Mouse (Mus musculus) right cerebral cortex, adult 2 months (tissue): ENCODE measurements around the gene Pik3c2a.
"Not testable (repeated sequence)": the region's sequence is repeated elsewhere in the genome, so short reads cannot be mapped to it uniquely, and the experiment has no call there.

Experiments
- DNase-seq, 2 experiments: peaks; one replicate each; pipeline ENCODE4 v3.0.0; 2021 to 2022; ENCODE audit warnings: low spot score in 2 of 2

Gene Pik3c2a

DNA sequence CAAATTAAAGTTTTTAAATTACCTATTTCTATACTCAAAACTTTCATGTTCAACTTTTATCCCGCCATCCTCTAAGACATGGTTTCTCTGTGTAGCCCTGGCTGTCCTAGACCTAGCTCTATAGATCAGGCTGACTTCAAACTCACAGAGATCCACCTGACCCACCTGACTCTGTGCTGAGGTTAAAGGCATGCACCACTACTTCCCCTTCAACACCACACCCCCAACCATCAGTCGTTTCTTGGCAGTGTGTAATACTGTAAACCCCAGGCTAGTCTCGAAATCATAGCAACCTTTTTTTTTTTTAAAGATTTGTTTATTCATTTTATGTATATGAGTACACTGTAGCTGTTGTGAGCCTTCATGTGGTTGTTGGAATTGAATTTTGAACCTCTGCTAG lies 50.9 kb downstream of the Pik3c2a start:
- DNase-seq, result no peak

DNA sequence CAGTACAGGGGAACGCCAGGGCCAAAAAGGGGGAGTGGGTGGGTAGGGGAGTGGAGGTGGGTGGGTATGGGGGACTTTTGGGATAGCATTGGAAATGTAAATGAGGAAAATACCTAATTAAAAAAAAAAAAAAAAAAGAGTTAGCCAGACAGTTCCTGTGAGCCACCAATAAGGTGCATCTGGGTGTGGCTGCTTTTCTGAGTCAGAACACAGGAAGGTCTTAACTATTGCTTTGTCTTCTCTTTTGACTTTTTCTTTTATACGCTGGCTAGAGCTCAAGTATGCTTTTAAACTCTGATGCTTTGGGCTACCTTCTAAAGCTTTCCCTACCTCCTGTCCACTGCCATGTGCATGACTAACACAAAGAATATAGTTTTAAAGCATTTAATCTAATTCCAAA lies 55.9 kb downstream of the Pik3c2a start:
- DNase-seq, result not testable (repeated sequence)

DNA sequence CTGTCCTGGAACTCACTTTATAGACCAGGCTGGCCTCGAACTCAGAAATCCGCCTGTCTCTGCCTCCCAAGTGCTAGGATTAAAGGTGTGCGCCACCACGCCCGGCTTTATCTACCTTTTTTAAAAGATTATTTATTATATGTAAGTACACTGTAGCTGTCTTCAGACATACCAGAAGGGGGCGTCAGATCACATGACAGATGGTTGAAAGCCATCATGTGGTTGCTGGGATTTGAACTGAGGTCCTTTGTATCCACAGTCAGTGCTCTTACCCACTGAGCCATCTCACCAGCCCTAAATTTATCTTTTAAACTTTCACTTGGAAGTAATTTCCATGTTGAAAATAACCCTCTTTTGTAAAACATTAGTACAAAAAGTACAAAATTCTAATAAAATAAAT lies 64.1 kb downstream of the Pik3c2a start:
- DNase-seq, result not testable (repeated sequence)

DNA sequence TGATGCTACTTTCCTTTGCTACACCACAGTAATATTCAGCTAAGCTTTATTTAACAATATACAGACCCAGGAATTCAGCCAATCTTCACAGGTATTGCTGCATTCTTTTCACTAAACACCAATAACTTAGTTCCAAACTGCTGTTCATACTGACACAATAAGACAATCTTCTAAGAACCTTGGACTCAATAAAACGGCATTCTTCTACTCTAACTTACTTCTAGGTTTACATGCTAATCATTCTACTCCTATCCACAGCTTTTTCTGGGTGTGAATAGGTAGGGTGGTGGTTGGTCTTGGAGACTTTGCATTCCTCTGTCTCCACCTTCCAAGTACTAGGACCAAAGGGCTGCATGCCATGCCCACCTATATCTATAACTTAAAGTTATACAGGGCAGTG lies 69.0 kb downstream of the Pik3c2a start:
- no peak for DNase-seq

DNA sequence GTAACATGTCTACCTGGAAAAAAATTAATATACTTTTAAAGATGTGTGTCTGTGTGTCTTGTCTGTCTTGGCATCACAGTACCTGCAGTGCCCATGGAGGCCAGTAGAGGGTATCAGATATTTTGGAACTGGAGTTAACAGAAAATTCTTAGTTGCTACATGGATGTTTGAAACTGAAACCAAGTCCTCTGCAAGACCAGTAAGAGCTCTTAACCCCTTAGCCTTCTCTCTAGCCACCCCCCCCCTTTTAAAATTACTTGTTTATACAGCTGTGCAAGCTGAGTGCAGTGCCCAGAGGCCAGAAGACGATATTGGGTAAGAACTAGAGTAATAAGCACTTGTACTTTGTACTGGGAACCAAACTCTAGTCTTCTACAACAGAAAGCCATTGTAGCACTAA lies 107.0 kb downstream of the Pik3c2a start:
- peak; percentile 54 to 65 for DNase-seq

DNA sequence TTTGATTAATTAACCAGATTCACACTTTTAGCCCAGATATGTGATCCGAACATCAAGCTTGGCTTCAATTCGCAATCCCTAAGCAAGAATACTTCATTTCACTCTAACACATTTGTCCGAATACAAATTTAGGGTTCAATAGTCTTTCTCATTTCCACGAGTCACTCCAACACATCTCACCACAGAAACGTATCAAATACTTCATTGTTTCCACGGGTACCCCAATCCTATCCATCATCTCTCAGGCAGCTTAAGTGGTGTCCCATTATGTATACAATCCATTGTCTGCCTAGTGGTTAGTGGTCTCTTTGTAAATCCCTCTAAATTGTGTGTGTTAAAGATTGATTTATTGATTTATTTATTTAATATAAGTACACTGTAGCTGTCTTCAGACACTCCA lies 108.1 kb downstream of the Pik3c2a start:
- no peak for DNase-seq

DNA sequence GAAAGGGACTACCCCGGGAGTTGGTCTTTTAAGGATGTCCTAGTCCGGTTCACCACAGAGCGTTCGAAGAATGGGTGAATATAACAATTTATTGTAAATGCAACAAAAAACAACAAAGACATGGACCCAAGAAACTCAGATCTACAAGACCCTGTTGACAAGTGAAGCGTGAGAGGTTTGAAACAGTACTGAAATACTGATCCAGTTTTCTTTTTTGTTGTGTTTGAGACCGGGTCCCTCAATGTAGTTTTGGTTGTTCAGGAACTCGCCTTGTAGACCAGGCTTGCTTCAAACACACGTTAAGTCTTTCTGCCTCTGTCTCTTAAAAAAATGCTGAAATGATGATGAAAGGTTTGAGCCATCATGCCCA lies 108.6 kb downstream of the Pik3c2a start:
- DNase-seq, result no peak

DNA sequence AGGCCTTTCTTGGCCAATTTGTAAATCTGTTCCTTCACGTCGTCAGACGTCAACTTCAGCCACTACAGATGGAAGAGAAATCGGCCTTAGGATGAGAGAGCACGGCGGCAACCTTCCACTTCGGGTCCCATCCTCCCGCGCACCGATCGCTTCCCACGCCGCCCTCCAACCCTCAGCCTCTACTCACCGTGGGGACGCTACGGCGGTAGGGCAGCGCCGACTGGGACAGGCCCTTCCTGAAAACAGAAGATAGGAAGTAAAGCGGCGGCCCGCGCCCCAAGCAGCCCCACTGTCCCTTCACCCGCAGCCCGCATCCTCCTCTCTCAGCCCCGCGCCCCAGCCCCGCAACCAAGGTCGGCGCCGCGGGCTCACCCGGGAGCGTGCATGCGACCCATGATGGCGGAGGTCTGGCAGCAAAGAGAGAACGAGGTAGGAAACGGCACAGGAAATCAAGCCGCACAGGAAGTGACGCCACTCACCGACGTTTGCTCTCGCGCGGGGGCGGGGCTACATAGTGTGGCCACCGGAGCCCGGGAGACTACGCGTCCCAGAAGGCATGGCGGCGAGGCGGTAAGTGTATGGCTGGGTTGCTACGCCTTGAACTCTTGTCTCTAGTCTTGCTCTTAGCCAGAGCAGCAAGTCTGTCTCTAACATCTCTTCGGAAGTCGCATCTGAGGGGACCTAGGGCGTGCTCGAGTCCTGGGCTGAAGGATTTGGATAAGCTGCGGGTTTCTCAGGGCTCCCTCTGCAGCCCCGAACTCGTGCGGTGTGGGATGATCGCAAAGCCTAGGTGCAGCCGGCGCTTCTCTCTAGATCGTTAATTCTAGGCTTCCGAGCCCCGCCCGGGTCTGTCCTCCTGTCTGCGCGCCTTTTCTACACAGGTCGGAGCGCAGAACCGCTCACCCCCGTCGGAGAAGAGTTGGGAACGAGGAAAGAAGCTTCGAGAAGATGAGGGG lies 109.3 kb downstream of the Pik3c2a start, which contains the start of gene Rps13:
Gene Rps13, minus strand, starts transcription at position 483 of the 956 bp plus-strand sequence.
- peak; percentile 98 to 100 for DNase-seq

DNA sequence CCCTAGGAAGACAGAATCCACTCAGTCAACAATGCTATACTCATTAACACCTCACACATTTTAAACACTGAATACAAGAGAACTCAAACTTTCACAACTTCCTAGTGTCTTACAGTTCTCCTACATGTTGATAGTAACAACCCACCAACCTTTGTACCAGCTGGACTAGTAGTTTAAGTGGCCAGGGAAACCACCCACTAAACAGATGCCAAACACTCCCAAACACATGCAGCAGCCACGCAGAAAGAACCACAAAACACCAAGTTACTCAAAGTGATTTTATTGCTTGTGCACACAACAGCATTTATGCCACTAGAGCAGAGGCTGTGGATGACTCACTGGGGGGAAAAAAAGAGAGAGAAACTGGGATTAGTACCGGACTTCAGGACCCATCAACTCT lies 112.0 kb downstream of the Pik3c2a start:
- DNase-seq, result peak; percentile 41 to 47

DNA sequence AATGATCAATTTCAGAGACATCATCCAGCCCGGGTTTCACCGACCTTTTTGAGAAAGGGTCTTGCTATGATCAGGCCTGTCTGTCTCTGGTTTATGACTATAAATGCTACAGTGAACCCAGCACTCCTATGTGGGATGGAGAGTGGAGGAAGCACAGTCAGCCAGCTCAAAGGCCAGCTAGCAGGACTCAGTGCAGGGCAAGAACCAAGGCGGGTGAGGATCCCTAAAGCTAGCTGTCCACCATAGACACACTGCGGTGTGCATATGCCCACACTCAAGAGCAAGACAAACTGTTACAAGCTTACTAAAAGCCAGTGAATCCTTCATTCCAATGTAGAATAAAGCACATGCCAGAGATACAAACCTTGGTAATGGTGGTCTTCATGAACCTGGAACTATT lies 113.4 kb downstream of the Pik3c2a start:
- no peak for DNase-seq

DNA sequence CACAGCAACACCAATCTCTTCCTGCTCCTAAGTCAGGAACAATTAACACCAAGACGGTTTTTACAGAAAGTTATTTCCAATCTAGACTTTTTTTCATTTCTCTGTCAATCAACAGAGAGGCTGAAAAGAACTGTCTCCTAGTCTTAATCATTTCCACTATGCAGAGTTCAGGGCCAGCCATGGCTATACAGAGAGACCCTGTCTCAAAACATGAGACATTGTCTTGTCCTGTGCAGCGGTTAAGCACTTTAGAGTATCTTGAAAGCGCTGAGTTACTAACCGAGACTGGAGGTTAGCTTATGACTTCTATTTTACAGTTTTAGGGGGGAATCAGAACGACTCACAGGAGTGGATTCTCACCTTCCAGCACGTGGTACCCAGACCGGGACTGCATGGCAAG lies 114.5 kb downstream of the Pik3c2a start:
- no peak for DNase-seq

DNA sequence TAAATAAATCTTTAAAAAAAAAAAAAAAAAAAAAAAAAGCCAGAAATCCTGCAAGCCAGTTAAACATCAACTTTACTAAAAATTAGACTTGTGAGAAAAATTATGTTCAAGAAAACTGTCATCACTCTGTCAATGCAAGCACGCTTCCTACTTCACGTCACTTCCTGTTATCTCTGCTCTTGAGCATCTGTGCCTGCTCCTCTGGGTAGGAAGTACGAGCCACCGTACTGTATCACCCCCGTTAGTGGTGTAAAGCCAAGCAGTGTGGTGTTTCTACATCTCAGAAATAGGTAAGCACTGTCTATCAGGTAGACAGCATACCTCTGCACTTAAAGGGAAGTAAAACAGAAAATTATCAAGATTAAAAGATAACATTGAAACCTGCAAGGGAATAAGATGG lies 115.3 kb downstream of the Pik3c2a start:
- DNase-seq, result no peak

DNA sequence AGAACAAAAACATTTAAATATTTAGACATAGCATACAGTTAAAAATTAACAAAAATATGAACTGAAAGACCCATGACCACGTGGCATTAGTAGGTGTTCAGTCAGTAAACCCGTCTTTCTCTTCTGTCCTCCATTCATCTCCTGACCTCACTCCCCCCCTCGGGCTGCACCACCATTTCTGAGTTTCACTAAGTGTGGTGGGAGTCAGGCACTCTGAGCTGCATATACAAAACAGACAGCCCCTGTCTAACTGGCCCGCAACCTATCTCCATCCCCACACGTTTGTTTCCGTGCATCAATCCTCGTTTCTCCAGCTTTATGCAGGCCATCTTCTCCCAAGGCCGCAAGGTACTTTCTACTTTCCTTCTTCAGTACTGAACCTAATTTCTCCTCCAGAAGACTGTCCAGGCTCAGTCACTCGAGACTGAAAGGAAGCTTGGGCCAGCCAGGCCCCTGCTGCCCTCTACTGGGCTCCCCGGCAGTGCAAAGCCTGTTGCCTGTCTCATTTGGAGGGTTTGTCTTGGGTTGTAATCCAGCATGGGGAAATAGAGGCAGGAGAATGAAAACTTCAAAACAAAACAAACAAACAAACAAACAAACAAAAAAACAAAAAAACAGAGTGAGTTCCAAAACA lies 119.8 kb downstream of the Pik3c2a start:
- peak; percentile 66 to 71 for DNase-seq

DNA sequence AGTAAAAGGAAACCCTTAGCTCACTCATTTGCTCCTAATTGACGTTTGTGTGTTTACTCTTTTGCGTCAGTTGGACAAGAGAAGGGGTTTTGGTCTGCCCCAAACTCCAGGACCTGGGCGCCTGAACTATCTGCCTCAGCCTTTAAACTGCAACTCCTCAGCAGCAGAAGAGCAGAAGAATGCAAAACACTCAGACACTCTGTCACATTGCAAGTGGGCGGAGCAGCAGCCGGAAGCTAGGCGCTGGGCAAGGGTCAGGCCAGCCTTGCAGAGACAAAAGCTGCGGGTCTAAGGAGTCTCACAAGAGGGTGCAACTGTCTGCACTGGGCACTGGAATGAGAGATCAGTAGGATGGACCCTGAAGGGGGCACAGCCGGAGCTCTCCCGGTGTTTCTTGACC lies 133.8 kb downstream of the Pik3c2a start:
- no peak for DNase-seq

DNA sequence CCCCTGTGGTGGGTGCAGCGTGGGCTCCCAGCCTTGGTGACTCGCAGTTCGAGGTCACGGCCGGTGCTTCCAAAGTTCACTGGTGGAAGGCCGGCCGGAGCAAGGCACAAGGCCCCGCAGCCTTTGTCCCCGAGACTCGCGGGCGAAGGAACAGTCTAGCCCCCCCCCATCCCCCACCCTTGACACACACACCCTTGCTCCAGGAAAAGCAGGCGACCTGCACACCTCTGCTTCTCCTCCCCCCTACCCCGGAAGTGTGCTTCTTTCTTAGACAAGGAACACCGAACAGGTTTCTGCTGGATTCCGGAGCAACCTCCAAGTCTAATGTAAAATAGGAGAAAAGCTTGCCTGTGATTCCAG lies 134.6 kb downstream of the Pik3c2a start:
- DNase-seq, result no peak

DNA sequence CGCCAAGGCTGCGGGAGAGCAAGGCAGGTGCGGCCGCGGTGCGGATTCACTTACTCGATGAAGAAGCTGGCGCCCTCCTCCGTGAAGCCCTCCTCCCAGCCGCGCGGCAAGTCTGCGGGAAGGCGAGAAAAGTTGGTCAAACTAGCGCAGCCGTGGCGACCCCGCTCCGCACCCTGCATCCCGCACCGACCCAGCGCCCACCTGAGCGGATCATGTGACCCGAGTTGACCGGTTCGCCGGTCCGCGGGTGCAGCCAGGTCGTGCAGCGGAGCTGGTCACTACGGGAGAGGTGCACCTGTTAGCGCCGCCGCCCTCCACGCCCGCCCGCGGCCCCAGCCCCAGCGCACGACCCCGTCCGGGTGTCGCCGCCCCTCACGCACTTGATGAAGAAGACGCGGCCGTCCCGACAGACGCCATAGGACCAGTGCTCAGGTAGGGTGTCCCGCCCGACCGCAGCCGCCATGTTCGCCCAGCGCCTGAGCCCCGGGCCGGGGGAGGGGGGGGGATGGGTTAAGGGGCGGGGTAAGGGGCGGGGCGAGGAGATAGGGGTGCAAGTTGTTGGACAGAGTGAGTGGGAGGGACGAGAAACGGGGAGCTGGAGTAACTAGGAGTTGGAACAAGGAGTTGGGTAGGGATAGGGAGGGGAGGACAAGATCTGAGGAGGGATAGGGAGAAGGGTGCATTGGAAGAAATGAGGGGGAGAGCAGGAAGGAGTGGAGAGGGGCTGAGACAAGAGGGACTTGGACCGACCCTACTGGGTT lies 135.2 kb downstream of the Pik3c2a start, which contains the start of gene Plekha7:
Gene Plekha7, minus strand, starts transcription at position 506 of the 761 bp plus-strand sequence.
- no peak for DNase-seq

DNA sequence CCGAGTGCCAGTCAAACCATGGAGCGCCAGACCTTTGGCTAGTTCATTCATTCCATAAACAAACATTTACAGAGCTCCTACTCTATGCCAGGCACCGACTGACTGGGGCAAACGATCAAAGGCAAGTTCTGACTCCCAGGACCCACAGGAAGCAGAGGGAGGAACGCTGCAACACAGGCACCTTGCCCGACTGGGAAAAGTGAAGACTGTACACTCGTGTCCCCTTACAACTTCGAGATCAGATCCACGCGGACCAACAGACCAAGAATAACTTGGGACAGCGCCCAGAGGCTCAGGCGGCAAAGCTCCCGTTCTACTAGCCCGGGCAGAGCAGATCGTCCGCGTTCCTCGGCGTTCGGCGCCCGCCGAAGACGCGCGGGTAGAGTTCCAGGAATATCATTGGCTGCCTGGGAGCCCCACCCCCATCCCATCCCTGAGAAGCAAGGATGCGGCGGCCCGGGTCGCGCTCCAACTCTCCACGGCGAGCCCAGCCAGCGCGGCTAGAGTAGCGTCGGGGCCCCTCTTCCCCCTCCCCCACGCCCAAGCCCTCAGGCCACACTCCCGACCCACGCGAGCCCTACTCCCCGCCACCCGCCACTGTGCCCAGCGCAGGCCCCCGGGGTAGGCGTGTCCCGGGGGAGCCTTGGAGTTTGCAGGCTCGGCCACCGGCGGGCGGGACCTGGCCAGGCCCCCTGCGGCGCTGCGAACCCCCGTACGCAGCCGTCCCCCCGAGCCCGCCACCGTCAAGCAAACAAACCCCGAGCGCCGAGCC lies 136.0 kb downstream of the Pik3c2a start:
- DNase-seq, result peak; percentile 22 to 42

DNA sequence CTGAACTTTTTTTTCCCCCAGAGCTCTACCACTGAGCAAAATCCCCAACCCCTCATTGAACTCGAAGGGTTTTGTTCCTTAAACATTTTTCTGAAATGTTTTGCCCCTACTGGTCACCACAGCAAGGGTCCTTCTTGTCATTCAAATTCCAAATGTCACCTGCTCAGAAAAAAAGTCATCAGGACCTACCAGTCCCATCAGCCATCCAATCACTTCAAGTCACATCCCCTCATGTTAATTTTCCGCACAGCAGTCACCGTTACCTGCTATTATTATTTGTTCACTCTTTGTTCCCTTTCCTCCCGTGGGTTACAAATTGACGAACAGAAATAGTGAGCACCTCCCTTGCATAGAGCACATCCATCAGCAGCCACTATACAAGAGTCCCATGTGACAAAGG lies 136.6 kb downstream of the Pik3c2a start:
- DNase-seq, result no peak

DNA sequence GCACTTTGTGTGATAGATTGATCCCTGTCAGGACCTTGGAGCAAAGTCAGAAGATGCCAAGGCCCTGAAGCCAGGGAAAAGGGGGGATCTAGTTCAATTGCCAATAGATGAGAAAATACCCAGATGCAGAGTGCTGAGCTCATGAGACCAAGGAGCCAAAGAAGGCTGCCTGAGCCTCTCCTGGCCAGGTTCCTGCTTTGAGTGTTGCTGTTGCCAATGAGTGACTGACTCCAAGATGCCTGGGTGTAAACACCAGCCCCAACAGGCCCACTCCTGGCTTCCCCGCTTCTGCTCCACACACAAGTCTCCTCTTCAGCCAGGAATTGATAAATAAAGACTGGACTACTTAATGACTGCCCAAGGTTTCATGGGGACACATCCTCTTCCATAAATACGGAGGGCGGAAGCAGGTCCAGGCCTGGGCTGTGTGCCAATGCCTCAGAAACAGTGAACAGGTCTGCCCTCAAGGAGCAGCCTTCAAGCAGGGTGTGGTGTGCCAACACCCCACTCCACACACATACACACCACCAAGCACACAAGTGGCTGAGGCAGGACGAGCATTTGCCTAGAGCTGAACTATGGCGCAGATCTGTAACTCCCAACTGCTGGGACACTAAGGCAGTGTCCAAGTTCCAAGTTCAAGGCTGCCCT lies 141.5 kb downstream of the Pik3c2a start:
- no peak for DNase-seq

DNA sequence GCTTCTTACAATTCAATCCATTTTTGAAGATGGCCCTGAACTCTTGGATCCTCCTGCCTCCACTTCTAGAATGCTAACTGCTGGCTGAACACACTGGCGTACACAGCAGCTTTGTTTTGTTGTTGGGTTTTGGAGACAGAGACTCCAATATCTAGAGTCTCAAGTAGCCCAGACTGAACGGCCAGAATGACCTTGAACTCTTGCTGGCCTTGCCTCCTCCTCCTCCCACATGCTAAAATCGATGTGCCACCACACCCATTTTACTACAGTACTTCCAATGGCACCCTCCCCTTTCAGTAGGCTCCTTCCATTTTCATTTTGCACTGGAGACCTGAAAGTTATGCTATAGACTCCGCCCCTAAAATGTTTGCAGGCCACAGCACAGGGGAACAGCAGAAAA lies 142.1 kb downstream of the Pik3c2a start:
- DNase-seq, result no peak

DNA sequence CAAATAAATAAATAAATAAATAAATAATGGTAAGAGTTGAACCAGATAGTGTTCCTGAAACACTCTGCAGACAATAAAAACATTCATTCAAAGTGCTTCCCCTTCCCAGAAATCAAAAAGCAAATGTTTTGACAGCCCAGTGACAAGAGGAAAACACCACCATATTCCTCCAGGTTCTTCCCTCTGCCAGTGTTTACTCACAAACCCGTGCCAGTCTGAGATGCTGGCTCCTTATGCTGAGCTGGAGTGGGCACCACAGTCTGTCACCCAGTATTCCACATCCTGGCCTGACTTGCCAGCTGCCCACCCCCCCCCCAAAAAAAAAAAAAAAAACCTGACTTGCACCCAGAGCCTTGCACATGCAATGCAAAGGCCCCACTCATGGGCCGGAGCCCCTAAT lies 144.4 kb downstream of the Pik3c2a start:
- no peak for DNase-seq
